Mouse (Mus musculus): ENCODE results near the gene Epn2. TPM values are rescaled to one million over a fixed set of nuclear protein-coding genes. Genes with fewer than 3 reads are reported as not detected.

The Epn2 gene
- total RNA-seq, 2 experiments from 2014 or later: 23.0 to 25.7 TPM

Other genes starting within 250 kb of the Epn2 start
- gene Slc47a2, start 236.8 kb downstream of the Epn2 start, total RNA-seq (2021): not detected
- gene Slc47a1, start 201.3 kb downstream of the Epn2 start, total RNA-seq (2021): 1 to 10 TPM in 1 of 2 experiments, under 1 TPM in 1; 0.56 to 1.8 TPM
- gene Rnf112, start 125.6 kb downstream of the Epn2 start, total RNA-seq (2021): 1 to 10 TPM; 1.1 to 1.3 TPM
- 10 to 100 TPM in 1 of 2 experiments, 1 to 10 TPM in 1; 7.8 to 10.9 TPM for gene Mfap4, start 94.3 kb downstream of the Epn2 start, total RNA-seq (2021)
- 10 to 100 TPM; 14.0 to 19.4 TPM for gene Mapk7, start 85.3 kb downstream of the Epn2 start, total RNA-seq (2021)
- gene B9d1, start 74.5 kb downstream of the Epn2 start, total RNA-seq (2021): 10 to 100 TPM; 20.8 to 23.8 TPM
- gene Grap, start 73.6 kb upstream of the Epn2 start, total RNA-seq (2021): 1 to 10 TPM; 7.9 to 8.9 TPM
- 1 to 10 TPM in 1 of 2 experiments, under 1 TPM in 1; 0.93 to 1.7 TPM for gene Fam83g, start 104.4 kb upstream of the Epn2 start, total RNA-seq (2021)
- under 1 TPM in 1 of 2 experiments, not detected in 1; 0.13 TPM for gene Slc5a10, start 141.1 kb upstream of the Epn2 start, total RNA-seq (2021)
- 10 to 100 TPM; 24.8 to 36.4 TPM for gene Prpsap2, start 182.4 kb upstream of the Epn2 start, total RNA-seq (2021)

All from adrenal gland, postnatal 36 days (tissue).